Mouse (Mus musculus): ENCODE measurements at regions not wholly inside any gene's neighbourhood (a gene's known extent, or its start where the extent isn't known, plus 50 kb on each side); places are given as distances from the start of the nearest gene placed in this dataset.
"Not testable (repeated sequence)": the region's sequence is repeated elsewhere in the genome, so short reads cannot be mapped to it uniquely, and the experiment has no call there.

GRCm38 (mm10) chr6:37713411-37713810, 157.2 kb upstream of the Trim24 start:
- Histone ChIP-seq H3K27ac (peak overlapping the region; percentile 89), H3K4me3 (no peak overlapping the region)
- intact Hi-C loops (cut with DNase I), result loop anchor here (10.0 kb wide), 1 partner anchor 161 kb away; the partner anchor contains the start of gene Trim24
- peak; percentile 20 for DNase-seq
- no peak for TF ChIP-seq CTCF (IDR thresholded peaks at IDR 0.05)

DNA sequence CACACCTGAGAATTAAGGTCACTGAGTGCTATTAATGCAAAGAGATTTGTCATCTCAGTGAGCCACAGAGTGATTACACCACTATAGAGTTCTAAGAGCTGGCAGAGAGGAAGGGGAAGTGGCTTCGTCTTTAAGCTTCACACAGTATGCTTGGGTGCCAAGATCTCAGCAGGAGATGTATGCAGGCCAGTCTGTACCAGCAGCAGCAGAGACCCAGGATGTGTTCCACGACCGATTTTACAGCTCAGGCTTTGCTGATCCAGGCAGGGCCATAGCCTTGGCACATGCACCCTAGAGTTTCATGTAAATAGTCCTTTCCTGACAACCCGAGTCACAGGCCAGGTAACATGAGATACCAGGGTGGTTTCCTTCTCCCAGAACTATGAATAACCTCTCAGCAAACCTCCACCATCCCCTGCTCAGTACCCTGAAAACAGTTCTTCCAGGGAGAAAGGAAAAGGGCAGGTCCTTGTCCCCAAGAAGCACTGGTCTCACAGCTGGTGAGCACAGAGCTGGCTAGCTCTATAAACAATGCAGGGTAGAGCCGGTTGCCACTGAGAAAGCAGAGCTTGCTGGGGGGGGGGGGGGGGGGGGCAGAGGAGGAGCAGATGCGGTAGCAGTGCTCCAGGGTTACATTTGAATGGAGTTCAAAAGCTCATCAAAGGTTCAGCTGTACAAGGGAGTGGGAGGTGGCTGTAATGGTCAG, 156.2 kb upstream of the Trim24 start:
- no peak for TF ChIP-seq CTCF (IDR thresholded peaks at IDR 0.05)
- intact Hi-C loops (cut with DNase I), result loop anchor here (10.0 kb wide), 1 partner anchor 160 kb away; the partner anchor contains the start of gene Trim24
- peak overlapping the region; percentile 64 for H3K4me3 ChIP-seq
- H3K27ac ChIP-seq, result peak overlapping the region; percentile 89
- peak; percentile 74 for DNase-seq

GRCm38 (mm10) chr6:37721736-37722135, 148.9 kb upstream of the Trim24 start:
- intact Hi-C loops (cut with DNase I), result loop anchor here (5.0 kb wide), 1 partner anchor 129 kb away; no protein-coding TSS in a partner anchor
- H3K27ac ChIP-seq, result peak overlapping the region; percentile 58; the same call in 1 of the 2 replicates
- no peak for TF ChIP-seq CTCF (IDR thresholded peaks at IDR 0.05)
- no peak for DNase-seq
- no peak overlapping the region for H3K4me3 ChIP-seq

- intact Hi-C loops (cut with DNase I), result loop anchor here (5.0 kb wide), 1 partner anchor 131 kb away; no protein-coding TSS in a partner anchor
- Histone ChIP-seq H3K4me3 (no peak overlapping the region), H3K27ac (peak overlapping the region; percentile 58)
- TF ChIP-seq CTCF (IDR thresholded peaks at IDR 0.05), result no peak
- no peak for DNase-seq
Observed at GRCm38 (mm10) chr6:37723337-37723736, 147.3 kb upstream of the Trim24 start.

GRCm38 (mm10) chr6:37724240-37724639, 146.4 kb upstream of the Trim24 start:
- peak overlapping the region; percentile 58 for H3K27ac ChIP-seq
- DNase-seq, result no peak
- intact Hi-C loops (cut with DNase I), result loop anchor here (5.0 kb wide), 1 partner anchor 132 kb away; no protein-coding TSS in a partner anchor
- no peak for TF ChIP-seq CTCF (IDR thresholded peaks at IDR 0.05)
- H3K4me3 ChIP-seq, result no peak overlapping the region

DNA sequence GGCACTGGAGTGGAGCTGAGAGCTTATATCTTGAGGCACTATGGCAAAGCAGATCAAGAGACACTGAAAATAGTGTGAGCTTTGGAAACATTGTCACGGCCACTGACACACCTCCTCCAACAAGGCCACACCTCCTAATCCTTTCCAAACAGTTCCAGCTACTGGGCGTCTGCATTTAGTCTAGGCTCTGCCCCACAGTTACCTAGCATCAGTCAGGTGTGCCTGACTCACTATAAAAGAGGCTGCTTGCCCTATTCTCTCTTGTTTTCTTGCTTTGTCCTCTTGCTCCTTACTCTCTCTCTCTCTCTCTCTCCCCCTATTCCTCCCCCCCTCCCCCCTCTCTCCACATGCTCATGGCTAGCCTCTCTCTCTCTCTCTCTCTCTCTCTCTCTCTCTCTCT, 142.0 kb upstream of the Trim24 start:
- intact Hi-C loops (cut with DNase I), result no loop called here
- TF ChIP-seq CTCF (IDR thresholded peaks at IDR 0.05), result no peak
- Histone ChIP-seq H3K4me3 (no peak overlapping the region), H3K27ac (no peak overlapping the region)
- no peak for DNase-seq

DNA sequence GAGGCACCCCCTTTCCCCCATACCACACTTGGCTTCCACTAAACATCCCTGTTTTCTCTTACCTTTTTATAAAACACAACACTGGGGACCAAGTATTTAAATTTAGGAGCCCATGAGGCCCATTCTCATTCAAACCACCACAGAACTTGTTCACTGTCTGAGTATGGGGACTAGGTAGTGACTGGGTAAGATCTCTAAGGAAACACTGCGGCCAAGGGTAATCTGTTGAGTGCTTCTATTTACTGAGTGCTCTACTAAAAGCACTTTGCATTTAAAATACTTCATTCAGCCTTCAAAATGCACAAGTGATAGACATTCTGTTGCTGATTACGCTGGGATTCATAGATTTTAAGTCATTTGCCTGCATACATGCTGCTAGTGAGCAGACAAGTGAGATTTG, 141.4 kb upstream of the Trim24 start:
- no peak for TF ChIP-seq CTCF (IDR thresholded peaks at IDR 0.05)
- Histone ChIP-seq H3K27ac (no peak overlapping the region), H3K4me3 (no peak overlapping the region)
- intact Hi-C loops (cut with DNase I), result no loop called here
- no peak for DNase-seq

GRCm38 (mm10) chr6:37730500-37731239, 139.9 kb upstream of the Trim24 start:
- no peak for TF ChIP-seq CTCF (IDR thresholded peaks at IDR 0.05)
- intact Hi-C loops (cut with DNase I), result no loop called here
- Histone ChIP-seq H3K27ac (peak overlapping the region; percentile 43; the same call in 1 of the 2 replicates), H3K4me3 (no peak overlapping the region)
- no peak for DNase-seq

GRCm38 (mm10) chr6:37732385-37732784, 138.2 kb upstream of the Trim24 start:
- H3K27ac ChIP-seq, result peak overlapping the region; percentile 46
- no peak for TF ChIP-seq CTCF (IDR thresholded peaks at IDR 0.05)
- no peak overlapping the region; the same call in 1 of the 2 replicates for H3K4me3 ChIP-seq
- intact Hi-C loops (cut with DNase I), result no loop called here
- DNase-seq, result peak; percentile 66

DNA sequence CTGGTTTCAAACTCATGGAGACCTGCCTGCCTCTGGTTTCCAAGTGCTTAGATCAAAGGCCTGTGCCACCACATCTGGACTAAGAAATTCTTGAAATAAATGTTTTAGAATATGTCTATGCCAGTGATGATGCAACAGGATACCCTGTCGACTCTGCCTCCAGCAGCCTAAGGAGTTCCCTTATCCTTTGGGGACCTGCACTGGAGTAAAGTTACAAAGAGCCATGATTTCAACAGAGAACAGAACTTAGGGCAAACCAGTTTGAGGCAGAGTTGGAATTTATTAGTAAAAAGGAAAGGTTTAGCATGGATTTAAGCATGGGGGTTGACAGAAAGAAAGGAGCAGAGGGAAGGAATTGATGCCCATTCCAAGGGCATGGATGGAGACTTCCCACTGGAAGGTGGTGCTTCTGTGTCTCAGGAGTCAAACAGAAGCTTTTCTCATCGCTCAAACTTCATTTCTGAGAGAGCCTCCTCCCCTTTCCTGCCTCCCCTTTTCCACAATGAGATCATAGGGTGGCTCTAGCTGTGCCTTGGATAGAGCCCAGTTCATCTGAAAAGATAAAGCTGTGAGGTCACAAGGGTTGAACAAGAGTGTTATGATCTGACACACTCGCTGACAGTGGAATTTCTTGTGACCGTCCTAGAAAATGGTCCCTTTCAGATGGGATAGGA, 135.2 kb upstream of the Trim24 start:
- intact Hi-C loops (cut with DNase I), result no loop called here
- no peak for DNase-seq
- H3K4me3 ChIP-seq, result no peak overlapping the region
- peak overlapping the region; percentile 75 for H3K27ac ChIP-seq
- no peak for TF ChIP-seq CTCF (IDR thresholded peaks at IDR 0.05)

GRCm38 (mm10) chr6:37735962-37736297, 134.7 kb upstream of the Trim24 start:
- TF ChIP-seq CTCF (IDR thresholded peaks at IDR 0.05), result no peak
- intact Hi-C loops (cut with DNase I), result no loop called here
- Histone ChIP-seq H3K27ac (peak overlapping the region; percentile 75), H3K4me3 (no peak overlapping the region)
- no peak for DNase-seq

GRCm38 (mm10) chr6:37740982-37741889, 129.4 kb upstream of the Trim24 start:
- DNase-seq, result no peak
- no peak for TF ChIP-seq CTCF (IDR thresholded peaks at IDR 0.05)
- intact Hi-C loops (cut with DNase I), result no loop called here
- no peak overlapping the region for H3K4me3 ChIP-seq
- no peak overlapping the region for H3K27ac ChIP-seq

DNA sequence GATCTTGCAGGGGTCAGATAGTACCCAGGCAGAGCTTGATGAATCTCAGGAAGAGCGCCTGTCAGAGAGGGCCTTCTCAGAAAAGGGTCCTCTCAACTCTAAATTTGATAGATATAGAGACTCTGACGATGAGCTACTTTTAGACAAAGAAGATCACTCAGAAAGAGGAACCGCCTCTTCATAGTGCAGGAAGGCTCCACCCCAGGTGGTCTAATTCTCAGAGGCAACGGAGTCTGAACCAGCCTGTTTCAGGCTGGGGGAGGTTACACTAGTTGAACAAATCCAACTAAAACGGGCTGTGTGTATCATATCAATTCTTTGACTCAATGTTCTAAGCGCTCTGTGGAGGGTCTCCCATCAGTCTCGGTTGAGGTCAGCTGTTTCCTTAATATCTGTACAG, 128.7 kb upstream of the Trim24 start:
- H3K4me3 ChIP-seq; H3K27ac ChIP-seq; DNase-seq; intact Hi-C loops (cut with DNase I): not testable (repeated sequence)
